Mouse (Mus musculus) hindbrain, embryonic 14.5 days (tissue): Measurements from ENCODE around the gene Iqcj. TPM values are rescaled to one million over a fixed set of nuclear protein-coding genes. Genes with fewer than 3 reads are reported as not detected.

ENCODE experiments used
- ATAC-seq: fragments of 200-750 bp; cut with Nextera tagmentation; 2 replicates; pipeline ENCODE4 v1.8.0; 2017; ENCODE audit warnings: moderate number of reproducible peaks, mild to moderate bottlenecking, moderate TSS enrichment, moderate library complexity; ENCODE audit not compliant: low FRiP score
- DNase-seq: peaks from one replicate; pipeline ENCODE4 v3.0.0-alpha.2; 2015; ENCODE audit warnings: low spot score
- H3K27ac ChIP-seq: fragments of 300-500 bp; sonication (generic); 2 replicates; pipeline ENCODE4 v1.5.1; 2014; ENCODE audit warnings: mild to moderate bottlenecking, moderate library complexity
- H3K27me3 ChIP-seq: fragments of 300-500 bp; sonication (generic); 2 replicates; pipeline ENCODE4 v1.6.1; 2014; ENCODE audit warnings: mild to moderate bottlenecking, low read length, mixed read lengths; ENCODE audit not compliant: control insufficient read depth, insufficient read depth
- H3K36me3 ChIP-seq: fragments of 300-500 bp; sonication (generic); replicated peaks from 2 replicates; pipeline ENCODE4 v1.6.1; 2014; ENCODE audit not compliant: control insufficient read depth, insufficient read depth
- H3K4me1 ChIP-seq: fragments of 300-500 bp; sonication (generic); replicated peaks from 2 replicates; pipeline ENCODE4 v1.6.1; 2014; ENCODE audit warnings: antibody characterized with exemption, low read length, mixed read lengths; ENCODE audit not compliant: control insufficient read depth, insufficient read depth
- H3K4me2 ChIP-seq: fragments of 300-500 bp; sonication (generic); replicated peaks from 2 replicates; pipeline ENCODE4 v1.6.1; 2014; ENCODE audit warnings: mild to moderate bottlenecking, moderate library complexity
- H3K4me3 ChIP-seq: fragments of 300-500 bp; sonication (generic); replicated peaks from 2 replicates; pipeline ENCODE4 v1.5.1; 2014; ENCODE audit warnings: mild to moderate bottlenecking, low read length
- H3K9ac ChIP-seq: fragments of 300-500 bp; sonication (generic); 2 replicates; pipeline ENCODE4 v1.6.1; 2014
- H3K9me3 ChIP-seq: fragments of 300-500 bp; sonication (generic); 2 replicates; pipeline ENCODE4 v1.6.1; 2016; ENCODE audit warnings: low read length; ENCODE audit not compliant: control insufficient read depth
- WGBS: fragments of 180-500 bp; shearing (Covaris S2); extraction: QIAGEN DNeasy Blood & Tissue Kit; methylation state at CpG from one replicate; pipeline ENCODE4 v1.1.7; 2014; 5-methylcytosine and 5-hydroxymethylcytosine counted together
- polyA plus RNA-seq: library from polyadenylated mRNA; unstranded; fragments of >200 nt; fragmentation: Nextera tagmentation; extraction: Ambion mirVana; gene quantifications from 2 replicates; pipeline ENCODE4 v1.2.1, GENCODE M21; 2014

The Iqcj gene
- polyA plus RNA-seq, 1 experiment from 2014 or later: 0.72 TPM

- Histone ChIP-seq H3K27ac (no peak overlapping the region), H3K27me3 (no peaks in the 10 kb centered on the region), H3K36me3 (no peaks in the 10 kb centered on the region), H3K4me3 (no peak overlapping the region), H3K4me2 (no peak overlapping the region), H3K9ac (no peak overlapping the region), H3K4me1 (peaks cover 11% of the 10 kb centered on the region), H3K9me3 (no peaks in the 10 kb centered on the region)
- WGBS: 50% methylated on average over 9 of the region's 9 CpGs
- peak; percentile 86 for DNase-seq
- 0 out of 2 replicates have a peak, but pooled peaks have one; percentile 58 for ATAC-seq
Measured at GRCm38 (mm10) chr3:68045475-68046416, 153.7 kb downstream of the Iqcj start.

DNA sequence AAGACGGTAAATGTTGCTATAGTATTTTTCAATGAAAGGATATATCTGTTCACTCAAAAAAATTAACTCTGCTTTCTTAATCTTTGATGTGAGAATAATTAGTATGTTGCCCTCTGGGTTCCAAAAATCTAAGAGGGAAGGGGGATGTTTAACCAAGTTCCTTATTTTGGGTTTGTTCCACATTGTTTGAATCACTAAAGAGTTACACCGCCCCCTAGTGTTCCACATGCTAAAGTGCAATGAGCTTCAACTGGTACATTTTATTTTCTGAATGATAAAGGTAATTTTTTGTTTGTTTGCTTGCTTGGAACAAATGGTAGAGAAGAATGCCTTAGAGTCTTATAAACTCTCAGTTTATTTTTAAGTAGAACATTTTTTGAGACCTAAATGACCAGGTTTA is 161.5 kb downstream of the Iqcj start:
- H3K27ac ChIP-seq: no peak overlapping the region
- no peaks in the 10 kb centered on the region for H3K36me3 ChIP-seq
- H3K9ac ChIP-seq: no peak overlapping the region
- H3K9me3 ChIP-seq: no peaks in the 10 kb centered on the region
- WGBS: 49% methylated on average over 2 of the region's 2 CpGs
- no peak overlapping the region for H3K4me3 ChIP-seq
- ATAC-seq: no peak
- no peak overlapping the region for H3K4me2 ChIP-seq
- no peaks in the 10 kb centered on the region for H3K4me1 ChIP-seq
- H3K27me3 ChIP-seq: no peaks in the 10 kb centered on the region
- DNase-seq: peak; percentile 79

DNA sequence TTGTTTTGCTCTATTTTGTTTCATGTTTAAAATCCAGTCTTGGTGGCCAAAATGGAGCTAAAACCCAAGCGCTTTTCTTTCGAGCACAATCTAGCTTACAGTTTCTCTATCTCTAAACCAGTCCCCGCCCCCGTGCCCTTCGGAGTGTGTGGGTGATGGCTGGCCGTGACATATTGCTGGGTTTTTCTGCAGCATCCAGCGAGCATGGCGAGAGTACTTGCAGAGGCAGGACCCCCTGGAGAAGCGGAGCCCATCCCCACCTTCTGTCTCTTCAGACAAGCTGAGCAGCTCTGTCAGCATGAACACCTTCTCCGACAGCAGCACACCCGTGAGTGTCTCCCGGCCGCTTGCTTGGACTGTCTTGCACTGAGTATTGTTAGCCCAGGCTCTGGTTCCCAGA is 163.1 kb downstream of the Iqcj start:
- H3K4me2 ChIP-seq: no peak overlapping the region
- no peak for DNase-seq
- H3K36me3 ChIP-seq: no peaks in the 10 kb centered on the region
- no peaks in the 10 kb centered on the region for H3K4me1 ChIP-seq
- 59% methylated on average over 13 of the region's 13 CpGs for WGBS
- H3K9ac ChIP-seq: no peak overlapping the region
- H3K27ac ChIP-seq: no peak overlapping the region
- ATAC-seq: no peak
- H3K27me3 ChIP-seq: no peaks in the 10 kb centered on the region
- no peaks in the 10 kb centered on the region for H3K9me3 ChIP-seq
- no peak overlapping the region for H3K4me3 ChIP-seq

- Histone ChIP-seq H3K9ac (no peak overlapping the region), H3K4me1 (no peaks in the 10 kb centered on the region), H3K27ac (no peak overlapping the region), H3K4me3 (peak overlapping the region; percentile 13; the same call in 1 of the 2 replicates), H3K36me3 (no peaks in the 10 kb centered on the region), H3K27me3 (no peaks in the 10 kb centered on the region), H3K9me3 (no peaks in the 10 kb centered on the region), H3K4me2 (peak overlapping the region; percentile 33)
- 52% methylated on average over 23 of the region's 23 CpGs for WGBS
- ATAC-seq: no peak
- peak; percentile 88 for DNase-seq
Measured at GRCm38 (mm10) chr3:68056373-68057275, 164.6 kb downstream of the Iqcj start.

GRCm38 (mm10) chr3:68059162-68059800 is 167.3 kb downstream of the Iqcj start:
- no peaks in the 10 kb centered on the region for H3K36me3 ChIP-seq
- DNase-seq (peak; percentile 74), ATAC-seq (peak; percentile 75; the same call in 1 of the 2 replicates)
- H3K4me1 ChIP-seq: no peaks in the 10 kb centered on the region
- H3K9me3 ChIP-seq: no peaks in the 10 kb centered on the region
- H3K27ac ChIP-seq: no peak overlapping the region
- H3K4me3 ChIP-seq: no peak overlapping the region
- no peak overlapping the region for H3K9ac ChIP-seq
- no peak overlapping the region for H3K4me2 ChIP-seq
- H3K27me3 ChIP-seq: no peaks in the 10 kb centered on the region
- 52% methylated on average over 2 of the region's 2 CpGs for WGBS

DNA sequence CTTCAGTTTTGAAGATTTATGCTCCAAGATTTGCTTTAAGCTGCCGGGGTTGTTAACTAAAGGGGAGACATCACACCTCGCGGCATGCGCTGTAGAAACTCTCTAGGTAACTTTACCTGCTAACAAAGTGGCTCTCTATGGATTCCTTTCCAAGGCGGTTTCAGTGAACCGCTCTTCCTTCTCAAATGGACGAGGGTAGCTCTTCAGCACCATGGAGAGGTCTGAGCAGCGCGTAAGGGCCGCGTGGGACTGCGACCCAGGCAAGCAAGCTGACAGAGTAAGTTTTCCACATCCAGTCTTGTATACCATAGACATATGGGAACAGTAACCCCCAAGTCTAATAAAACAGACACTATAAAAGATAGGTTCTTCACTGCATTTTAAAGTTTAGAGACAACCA is 172.7 kb downstream of the Iqcj start, which contains the start of gene Schip1:
TSS of gene Schip1 (plus strand) at position 72 of the 400 bp plus-strand sequence.
- ATAC-seq (no peak), DNase-seq (peak; percentile 53)
- Histone ChIP-seq H3K4me1 (no peaks in the 10 kb centered on the region), H3K27ac (no peak within 1 kb of the TSS), H3K27me3 (no peaks in the 10 kb centered on the region), H3K4me3 (no peak within 1 kb of the TSS), H3K9me3 (no peaks in the 10 kb centered on the region), H3K4me2 (no peak within 1 kb of the TSS), H3K36me3 (no peaks in the 10 kb centered on the region), H3K9ac (no peak within 1 kb of the TSS)
- 40% methylated on average over 12 of the region's 12 CpGs for WGBS

DNA sequence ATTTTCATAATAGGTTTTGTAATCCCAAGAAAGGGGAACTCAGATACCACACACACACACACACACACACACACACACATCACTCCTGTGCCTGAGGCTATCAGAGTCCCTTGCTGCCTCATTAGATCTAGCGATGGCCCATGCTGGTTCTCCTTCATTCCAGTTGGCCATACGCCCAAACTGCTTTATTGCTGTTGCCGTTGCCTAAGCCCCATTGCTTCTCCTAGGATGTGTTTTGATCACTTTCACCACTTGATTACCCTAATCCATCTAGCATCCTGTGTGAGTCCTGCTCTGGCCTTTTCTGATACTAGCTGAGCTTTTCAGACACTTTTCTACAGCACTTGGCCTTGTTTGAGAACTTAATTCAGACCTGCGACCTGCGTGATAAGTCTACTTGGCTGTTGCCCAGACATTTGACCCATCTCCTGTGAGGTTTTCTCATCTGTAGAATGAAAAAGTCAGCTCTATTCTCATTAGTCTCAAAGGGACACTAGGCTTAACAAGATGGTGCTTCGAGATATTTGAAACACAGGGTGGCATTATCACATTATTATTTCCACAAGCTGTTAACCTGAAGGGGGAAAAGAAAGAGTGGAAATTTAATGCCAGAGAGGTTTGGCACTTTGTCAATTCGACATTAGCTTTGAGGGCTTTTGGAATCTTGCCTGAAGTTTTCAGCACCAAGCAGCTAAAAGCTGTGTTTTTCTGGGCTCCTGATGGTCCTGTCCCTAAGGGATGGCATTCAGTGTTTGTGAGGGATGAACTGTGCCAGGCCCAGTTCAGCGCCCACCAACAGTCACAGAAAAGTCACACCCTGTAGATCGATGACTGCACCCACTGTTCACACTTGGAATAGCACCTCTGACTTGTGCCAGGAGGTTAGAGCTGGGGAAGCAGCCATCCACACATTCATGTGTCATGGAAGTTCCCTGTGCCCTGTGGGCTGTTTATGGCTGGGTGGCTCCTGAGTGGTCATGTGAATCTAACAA is 179.7 kb downstream of the Iqcj start:
- Histone ChIP-seq H3K27ac (peak overlapping the region; percentile 44), H3K4me1 (no peaks in the 10 kb centered on the region), H3K4me3 (no peak overlapping the region), H3K27me3 (no peaks in the 10 kb centered on the region), H3K9ac (no peak overlapping the region), H3K4me2 (no peak overlapping the region), H3K36me3 (no peaks in the 10 kb centered on the region), H3K9me3 (no peaks in the 10 kb centered on the region)
- ATAC-seq (peak; percentile 84), DNase-seq (peak; percentile 77)
- 56% methylated on average over 9 of the region's 9 CpGs for WGBS

DNA sequence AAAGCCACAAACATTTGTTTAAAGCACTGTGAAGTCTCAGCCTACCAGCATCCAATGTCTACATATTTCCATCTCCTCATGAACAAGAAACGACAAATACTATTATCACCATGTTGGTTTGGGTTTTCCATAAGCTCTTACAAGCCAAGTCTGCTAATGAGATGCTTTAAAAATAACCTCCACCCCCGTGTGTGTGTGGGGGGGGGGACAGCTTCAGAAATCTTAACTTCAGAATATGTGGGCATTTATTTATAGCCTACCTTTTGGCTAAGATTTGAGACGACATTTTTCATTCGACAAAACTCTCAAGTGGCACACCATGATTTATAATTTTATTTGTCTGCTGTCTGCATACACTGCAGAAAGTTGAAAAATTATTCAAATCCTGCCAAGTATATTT is 185.4 kb downstream of the Iqcj start:
- H3K36me3 ChIP-seq: no peaks in the 10 kb centered on the region
- no peak overlapping the region for H3K27ac ChIP-seq
- no peaks in the 10 kb centered on the region for H3K4me1 ChIP-seq
- 80% methylated on average over 4 of the region's 4 CpGs for WGBS
- ATAC-seq (no peak), DNase-seq (no peak)
- H3K9ac ChIP-seq: no peak overlapping the region
- no peak overlapping the region for H3K4me2 ChIP-seq
- H3K4me3 ChIP-seq: no peak overlapping the region
- H3K27me3 ChIP-seq: no peaks in the 10 kb centered on the region
- H3K9me3 ChIP-seq: no peaks in the 10 kb centered on the region
